Mouse (Mus musculus) NIH3T3 (cell line): Measurements from ENCODE around the gene Fam124a.
A peak's percentile ranks its signal among the peaks of the same experiment; 100 is the strongest.
"Not testable (repeated sequence)": the region's sequence is repeated elsewhere in the genome, so short reads cannot be mapped to it uniquely, and the experiment has no call there.

Source experiments
- DNase-seq: peaks from one replicate; pipeline ENCODE4 v3.0.0-alpha.2; 2012; ENCODE audit warnings: low read depth

Fam124a gene

DNA sequence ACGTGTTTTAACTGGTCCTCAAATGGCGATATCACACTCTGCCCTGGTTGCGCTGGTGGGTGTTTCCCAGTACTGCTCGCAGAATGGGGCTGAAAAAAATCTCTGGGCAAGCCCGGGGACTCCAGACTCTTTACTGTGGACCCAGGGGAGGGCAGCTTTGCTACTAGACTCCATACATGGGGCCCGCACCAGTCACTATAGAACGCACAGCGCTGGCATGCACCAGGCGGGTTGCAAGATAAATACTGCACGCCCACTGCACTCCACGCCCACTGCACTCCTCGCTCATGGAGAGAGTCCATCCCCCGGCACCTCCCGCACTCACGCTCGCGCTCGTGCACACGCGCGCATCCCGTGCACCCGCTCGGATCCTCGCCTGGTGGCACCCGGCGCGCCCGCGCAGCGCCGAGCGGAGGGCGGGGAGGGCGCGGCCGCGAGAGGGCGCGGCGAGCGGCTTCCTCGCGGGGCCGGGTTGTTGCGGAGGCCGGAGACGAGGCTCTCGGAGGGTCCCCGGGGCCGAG lies at the start of gene Fam124a:
Gene Fam124a, plus strand, starts transcription at position 429 of the 521 bp plus-strand sequence.
- no peak for DNase-seq

DNA sequence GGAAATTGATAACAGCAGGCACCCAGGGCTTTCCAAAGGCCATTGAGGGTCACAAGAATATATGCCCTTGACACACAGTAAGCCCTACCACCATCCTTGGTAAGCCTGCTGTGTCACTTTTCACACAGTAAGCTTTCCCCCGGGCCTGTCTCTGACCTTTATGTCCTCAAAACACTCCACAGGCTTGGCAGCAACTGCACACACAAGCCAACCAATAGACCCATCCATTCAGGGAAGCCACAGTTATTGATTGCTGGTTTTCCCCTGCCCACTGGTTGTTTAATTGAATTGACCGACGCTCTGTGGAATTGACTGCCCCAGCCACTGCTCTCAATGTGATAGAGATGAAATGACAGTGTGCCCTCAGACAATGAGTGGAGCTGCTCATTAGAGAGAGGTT lies 49.3 kb upstream of the Fam124a start:
- DNase-seq: no peak

DNA sequence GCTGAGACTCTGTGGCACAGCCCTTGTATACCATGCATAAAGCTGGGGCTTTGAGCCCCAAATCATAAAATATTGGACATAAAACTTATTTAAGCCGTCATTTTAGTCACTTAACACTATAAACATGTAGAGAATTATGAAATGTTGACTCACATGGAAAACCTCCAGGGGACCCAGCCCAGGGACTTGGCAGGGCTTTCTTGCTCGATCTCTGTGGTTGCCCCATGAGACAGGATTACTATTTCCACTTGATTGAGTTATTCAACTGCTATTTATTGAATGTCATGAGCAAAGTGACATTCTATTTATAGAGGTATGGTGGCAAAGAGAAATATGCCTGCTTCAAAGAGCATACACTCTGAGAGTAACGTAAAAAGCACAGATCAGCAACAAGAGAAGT lies 46.2 kb upstream of the Fam124a start:
- peak; percentile 76 for DNase-seq

DNA sequence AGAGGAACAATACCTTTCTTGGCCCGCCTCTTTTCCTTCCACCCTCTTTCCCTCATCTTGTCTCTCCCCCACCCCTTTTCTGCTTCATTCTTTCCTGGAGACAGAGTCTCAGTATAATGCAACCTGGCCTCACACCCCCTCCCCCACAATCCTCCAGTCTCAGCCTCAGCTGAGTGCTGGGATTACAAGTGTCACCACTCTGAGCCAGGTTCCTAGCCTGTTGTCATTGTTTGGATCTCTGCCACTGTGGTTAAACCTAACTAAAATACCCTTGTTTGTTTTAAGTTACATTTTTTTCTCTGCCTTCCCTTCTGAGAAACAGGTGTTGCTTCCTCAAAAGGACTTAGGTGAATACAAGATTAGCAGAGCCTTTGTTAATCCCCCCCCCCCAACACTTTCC lies 42.7 kb upstream of the Fam124a start:
- DNase-seq: no peak

DNA sequence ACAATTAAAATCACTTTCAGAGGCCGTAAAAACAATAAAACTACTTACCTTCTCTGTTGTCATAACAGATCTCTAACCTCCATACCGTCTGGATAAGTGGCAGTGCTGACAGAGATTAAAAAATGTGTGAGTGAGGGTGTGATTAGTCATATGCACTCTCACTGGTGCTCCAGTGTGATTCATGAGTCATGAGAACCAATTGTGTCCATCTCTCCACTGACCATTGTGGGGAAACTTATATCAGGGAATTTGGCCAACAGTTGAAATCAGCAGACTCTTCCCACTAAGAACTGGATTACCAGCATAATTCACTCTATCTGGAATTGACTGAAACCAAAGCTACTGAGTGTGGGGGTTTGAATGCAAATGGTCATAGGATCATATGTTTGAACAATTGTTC lies 24.6 kb upstream of the Fam124a start:
- peak; percentile 77 for DNase-seq

DNA sequence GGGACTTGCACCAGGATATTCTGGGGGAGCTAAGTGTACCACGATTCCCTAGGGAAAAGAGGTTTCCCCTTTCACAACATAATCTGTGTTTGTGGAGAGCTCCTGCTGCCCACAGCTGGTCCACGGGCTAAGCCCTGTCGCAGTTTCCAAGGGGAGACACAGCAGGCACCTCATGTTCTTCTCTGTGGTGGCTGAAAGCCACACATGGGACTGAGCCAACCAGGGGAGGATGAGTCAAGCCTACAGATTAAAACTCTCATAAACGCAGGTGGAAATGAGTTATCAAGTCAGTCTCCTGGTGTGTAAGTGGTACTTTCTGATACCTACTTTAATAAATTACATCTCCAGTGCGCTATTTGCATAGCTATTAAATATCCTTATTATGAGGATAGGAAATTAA lies 19.4 kb upstream of the Fam124a start:
- peak; percentile 19 for DNase-seq

DNA sequence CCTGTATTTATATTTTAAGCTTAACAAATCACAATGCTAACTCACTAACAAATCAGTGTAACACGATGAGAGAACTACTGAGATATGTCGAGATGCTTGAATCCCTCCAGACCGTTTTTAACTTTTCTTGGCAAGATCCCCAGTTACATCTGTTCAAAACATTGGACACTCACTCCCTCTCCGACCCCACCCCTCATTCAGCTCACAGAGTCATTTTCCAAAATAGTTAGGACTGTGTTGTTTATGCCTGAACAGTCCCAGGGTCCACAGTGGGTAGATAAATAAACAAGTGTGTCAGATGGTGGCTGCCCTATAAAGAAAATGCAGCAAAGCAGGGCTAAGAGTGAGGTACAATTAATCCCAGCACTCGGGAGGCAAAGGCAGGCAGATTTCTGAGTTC lies 18.5 kb upstream of the Fam124a start:
- peak; percentile 38 for DNase-seq

DNA sequence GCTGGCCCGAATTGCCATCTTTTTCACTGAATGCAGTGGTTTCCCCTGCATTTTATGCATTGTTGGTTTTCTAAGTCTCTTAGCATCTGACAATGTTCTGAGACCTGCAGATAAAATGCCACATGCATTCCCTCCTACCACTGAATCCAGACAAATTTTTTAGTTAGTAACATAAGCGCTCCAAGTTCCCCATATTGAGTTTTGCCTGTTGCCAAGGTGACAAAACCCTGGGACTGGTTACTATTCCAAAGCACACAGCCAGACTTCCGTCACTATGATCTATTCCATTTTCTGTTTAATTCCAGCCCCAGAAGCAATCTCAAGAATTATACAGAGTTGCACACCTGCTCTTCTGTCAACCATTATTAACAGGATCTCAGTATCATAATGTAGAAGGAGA lies 15.7 kb upstream of the Fam124a start:
- no peak for DNase-seq

DNA sequence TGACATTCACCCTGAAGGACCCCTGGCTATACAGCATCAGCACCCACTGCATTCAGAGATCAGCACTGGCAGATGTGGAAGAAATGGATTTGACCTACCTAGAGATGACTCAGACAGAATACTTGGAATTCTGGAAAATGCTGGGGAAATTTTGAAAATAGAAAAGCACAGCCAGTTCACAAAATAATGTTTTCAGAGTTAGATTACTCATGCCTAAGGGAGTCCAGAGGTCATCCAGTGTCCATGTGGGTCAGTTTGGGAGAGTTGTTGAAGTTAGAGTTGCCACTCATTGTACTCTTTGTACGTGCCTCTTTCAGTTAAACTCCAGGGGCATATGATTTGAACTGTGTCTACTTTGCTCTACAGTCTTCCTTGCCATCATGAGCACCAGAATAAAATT lies 13.8 kb upstream of the Fam124a start:
- peak; percentile 27 for DNase-seq

DNA sequence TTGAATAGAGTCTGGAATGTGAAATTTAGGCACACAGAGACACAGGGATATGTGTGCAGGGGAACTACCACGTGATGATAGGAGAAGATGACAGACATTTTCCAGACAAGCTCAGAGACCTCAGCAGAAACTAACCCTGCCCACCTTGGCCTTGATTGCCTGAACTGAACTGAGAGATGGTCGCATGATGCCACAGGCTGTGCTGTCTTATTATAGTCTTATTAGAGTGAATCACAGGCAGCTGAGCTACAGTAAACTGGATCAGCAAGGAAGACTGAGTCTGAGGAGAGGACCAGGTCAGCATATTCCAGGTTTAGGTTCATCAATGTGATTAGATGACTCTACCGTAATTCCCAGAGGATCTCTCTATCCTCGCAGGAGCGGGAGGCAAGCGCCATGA lies 9.2 kb upstream of the Fam124a start:
- no peak for DNase-seq

DNA sequence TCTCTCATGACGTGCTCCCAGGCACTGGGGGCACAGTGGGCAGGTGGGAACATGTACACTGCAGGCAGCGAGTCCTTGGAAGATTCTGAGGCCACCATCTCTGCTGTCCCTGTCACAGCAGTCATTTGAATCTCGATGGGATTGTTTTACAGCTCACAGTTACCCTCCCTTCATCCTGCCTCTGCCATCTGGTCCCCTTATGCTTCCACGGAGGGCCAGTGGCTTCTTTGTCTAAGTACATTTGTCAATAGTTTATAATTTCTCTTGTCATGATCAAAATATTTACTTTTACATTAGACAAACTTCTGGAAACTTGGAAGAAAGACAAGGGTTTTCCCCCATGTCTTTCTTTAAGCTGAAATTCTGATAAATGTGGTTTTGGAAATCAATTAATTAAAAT lies 8.8 kb upstream of the Fam124a start:
- DNase-seq: no peak

DNA sequence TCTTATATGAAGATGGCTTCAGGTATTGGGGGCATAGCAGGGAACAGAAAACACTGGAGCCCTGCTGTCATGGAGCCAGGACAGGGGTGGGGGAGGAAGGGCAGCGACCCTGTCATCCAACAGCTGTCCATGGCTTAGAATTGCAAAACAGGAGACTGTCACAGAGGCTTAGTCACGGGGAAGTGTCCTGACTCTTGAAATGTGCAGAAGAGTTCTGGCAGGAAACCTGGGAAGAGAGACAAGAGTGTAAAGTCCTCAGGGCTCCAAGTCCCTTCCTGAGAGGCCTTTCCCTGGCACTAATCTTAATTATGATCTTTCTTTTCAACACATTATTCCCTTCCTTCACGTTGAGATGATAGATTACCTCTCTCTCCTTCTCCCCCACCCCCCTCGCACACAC lies 5.4 kb upstream of the Fam124a start:
- no peak for DNase-seq

DNA sequence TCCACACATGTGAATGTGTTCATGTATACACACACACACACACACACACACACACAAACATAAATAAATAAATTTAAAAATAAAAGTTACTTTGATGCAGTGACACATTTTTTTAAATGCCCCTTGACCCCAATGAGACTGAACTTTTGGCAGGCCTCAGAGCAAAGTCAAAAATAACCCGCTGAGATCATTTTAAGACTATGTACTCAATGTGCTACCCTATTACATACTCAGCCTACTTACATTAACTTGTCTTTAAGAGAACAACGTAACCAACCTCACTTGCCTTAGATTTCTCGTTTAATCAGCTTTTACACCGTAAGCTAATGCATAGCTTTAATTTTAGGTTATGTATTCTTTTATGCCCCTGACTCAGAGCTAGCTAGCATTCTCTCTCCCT lies 2.8 kb upstream of the Fam124a start:
- DNase-seq: peak; percentile 22

DNA sequence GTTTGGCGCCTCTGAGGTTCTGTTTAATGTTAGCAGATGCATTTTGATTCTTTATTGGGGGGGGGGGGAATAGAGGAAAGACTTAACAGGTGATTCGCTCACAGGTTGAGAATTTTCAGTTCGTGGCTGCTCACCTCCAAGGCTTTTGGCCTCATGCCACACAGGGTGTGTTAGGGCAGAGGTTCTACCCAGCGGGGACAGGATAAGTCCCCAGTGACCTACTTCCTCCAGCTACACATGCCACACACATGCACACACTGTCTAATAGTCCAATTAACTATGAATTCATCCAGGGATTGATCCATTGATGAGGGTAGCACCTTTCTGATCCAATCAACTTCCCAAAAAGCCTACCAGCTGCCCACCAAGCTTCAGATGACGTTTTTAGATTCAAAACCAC lies 1.8 kb upstream of the Fam124a start:
- DNase-seq: no peak

DNA sequence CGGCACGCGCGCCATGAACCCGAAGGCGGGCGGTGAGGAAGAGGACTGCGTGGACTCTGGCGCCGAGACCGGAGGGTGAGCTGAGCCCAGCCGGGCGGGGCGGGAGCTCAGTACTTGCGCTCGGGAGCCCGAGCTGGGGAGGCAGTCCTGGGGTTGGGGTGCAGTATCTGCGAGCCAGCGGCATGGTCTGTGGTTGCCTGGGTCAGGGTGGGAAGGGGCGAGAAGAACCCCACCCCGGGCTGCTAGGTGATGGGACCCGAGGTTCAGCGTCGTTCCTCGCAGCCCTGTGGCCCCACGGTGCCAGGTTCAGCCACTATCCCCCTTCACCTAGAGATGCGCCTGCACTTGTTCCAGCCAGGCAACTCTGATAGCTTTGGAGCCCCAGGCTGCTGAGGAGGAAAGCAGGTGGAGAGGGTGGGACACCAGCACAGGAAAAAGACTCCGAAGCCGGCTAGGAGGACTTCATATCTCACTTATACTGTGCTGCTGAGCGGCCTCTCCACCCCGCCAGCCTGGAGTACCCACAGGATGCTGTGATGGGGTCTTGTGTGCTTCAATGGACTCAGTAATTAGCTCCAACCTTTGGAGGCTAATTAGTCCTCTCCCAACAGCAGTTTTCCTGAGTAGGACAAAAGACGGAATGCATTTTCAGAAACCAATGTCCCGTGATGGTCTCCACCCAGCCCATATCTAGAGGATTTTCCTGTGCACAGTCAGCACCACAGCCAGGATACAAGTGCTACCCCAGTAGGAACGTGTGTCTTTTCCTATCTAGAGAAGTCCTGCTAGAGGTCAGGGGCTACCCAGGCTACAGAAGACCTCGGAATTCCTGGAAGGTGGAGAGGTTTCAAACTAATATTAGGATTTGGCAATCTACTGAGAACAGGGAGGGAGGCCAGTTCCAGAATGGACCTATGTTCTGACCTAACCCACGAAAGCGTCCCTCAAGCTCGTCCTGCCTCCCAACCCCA lies 588 bp downstream of the Fam124a start:
- DNase-seq: no peak

DNA sequence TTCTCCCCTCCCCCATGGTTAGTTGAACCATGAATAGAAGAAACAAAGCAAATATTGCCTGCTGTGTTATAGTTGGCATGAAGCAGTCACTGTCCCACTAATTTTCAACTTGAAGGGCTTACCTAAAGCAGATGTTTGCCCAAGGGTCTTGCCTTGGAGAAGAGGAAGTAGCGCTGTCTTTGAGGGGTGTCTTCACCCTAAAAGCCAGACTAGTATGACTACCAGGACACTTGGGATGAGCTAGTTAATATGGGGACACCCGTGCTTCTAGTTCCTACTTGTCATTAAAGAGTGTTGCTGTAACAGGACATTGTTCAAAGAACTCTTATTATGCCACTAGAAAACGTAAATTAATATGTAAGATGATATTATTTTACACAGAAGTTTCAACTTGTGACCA lies 1.6 kb downstream of the Fam124a start:
- DNase-seq: no peak

DNA sequence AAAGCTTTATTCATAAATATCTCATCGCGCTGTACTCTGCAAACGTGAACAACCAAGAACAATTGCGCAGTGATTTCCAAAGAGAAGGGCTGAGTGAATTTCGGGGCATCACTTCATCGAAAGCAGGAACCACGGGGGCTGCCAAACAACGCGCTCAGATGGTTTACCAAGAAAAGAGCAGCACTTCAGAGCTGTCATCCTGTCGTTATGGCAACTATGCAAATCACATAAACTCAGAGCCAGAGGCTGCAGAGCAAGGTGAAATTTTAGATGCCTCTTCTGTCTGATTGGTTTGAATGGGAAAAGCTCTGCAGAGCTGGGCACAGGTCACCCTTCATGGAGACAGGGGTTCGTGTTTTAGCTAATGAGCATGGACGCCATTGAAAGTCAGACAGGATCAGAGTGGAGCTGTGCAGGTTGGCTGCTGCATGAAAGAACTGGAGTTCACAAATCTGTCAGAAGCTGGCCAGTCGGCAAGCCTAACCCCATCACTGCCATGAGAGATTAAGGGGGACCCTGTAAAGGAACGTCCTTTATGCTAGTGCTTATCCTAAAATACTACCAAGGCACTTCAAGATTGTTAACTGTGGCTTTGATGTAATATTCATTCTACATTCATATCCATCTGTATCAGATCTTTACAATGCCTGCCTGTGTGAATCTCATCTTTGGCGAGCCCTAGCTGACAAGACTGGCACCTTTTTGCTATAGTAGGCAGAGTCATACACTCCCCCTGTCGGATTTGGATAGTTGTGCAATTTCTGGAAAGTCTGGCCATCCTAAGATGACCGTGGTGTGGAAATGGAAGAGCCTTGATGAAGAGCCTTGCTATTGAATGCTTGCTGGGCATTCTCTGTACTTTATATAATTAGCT lies 6.6 kb downstream of the Fam124a start:
- no peak for DNase-seq

DNA sequence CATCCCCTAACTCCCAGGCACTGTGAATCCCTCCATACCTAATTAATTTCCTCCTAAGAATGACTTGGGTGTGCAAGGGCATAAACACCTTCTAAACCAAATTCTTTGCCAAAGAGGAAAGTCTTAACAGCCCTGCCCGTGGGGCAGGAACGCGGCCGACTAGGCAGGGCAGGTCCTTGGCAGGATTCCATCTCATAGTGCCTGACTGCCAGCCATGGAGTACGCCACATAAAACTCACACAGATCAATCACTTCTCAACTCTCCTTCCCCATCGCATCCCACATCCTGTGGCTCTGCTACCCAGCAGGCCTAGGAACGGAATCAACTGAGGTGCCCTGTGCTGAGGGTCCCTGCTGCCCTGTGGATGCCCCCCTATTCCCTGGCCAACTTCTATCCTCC lies 8.1 kb downstream of the Fam124a start:
- no peak for DNase-seq

DNA sequence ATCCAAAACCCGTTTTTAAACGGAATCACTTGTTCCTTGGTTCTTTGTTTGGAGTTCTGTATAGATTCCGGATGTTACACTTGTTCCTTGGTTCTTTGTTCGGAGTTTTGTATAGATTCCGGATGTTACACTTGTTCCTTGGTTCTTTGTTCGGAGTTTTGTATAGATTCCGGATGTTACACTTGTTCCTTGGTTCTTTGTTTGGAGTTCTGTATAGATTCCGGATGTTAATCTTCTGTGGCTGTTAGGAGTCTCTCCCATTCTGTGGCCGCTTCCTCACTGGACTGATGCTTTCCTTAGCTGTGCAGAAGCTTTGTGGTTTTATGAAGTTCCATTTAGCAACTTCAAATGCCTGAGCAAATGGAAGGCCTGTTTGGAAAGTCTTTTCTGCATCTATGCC lies 11.3 kb downstream of the Fam124a start, which contains the start of gene Gm4131:
Gene Gm4131, minus strand, starts transcription at position 101 of the 400 bp plus-strand sequence.
- DNase-seq: not testable (repeated sequence)

DNA sequence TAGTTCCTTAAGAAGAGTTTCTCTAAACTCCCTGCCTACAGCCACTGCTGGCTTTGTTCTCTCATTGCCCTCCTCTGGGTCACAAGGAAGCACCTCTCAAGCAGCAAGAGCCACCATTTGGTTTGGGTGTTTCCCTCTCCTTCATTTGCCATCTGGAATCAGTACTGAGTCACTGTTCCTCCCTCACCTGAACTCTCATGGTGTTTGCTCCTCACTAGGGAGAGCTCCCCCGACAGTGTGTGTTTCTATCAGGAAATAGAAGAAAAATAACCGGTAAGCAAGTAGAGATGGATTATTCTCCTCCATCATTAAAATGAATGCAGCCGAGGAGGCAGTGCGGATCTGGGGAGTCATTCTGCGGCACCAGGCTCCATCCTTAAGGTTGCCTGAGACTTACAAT lies 13.9 kb downstream of the Fam124a start:
- DNase-seq: no peak

DNA sequence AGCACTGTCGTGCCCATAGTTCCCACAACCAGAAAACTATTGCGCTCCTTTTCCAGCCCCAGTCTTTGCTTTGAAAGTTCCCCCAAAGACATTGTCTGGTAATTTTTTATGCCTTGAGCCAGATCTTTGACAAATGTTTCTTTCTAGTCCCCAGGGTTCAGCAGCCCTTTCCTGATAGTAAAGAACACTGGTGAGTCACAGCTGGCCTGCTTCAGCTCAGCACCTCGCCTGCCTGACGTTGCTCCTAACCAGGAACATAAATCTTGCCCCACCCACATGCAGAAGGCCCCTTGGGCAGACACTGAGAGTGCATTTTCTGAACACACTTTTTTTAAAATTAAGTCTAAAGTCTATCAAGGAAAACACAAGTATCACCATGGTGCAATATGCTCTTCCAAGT lies 14.8 kb downstream of the Fam124a start:
- DNase-seq: peak; percentile 69

DNA sequence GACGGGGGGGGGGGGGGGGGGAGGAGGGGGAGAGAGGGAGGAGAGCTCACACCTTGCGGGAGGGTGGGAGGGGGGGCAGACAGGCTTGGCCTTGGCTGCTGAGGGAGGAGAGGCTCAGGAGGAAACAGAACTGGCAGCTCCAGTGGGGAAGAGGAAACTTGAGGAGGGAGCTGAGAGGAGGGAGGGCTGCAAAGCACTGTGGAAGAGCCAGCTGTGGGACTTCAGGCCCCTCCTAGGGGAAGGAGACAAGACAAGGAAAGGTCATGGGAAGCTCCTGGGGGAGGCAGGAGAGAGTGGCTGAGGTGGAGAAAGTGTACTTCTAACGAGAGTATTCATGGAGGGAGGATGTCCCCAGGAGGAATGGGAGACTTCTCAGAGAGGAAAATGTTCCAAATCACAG lies 17.9 kb downstream of the Fam124a start:
- DNase-seq: no peak

DNA sequence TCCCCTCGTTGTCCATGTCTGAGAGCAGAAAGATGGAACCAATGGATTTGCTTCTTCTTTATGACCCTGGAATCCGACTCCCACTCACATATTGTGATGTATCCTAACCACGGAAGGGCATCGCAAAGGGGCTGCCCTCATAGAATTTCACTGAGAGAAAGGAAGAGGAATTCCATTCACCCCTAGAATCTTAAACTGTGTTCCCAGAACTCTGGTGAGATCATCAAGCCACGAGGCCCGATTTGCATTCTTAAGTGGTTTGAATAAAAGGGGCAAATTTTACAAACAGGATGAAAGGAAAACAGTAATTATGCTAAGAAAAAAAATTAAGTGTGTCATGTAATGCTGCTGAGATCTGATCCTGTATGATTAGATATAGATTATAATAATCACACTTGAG lies 19.4 kb downstream of the Fam124a start:
- DNase-seq: no peak
